Mouse (Mus musculus) embryonic facial prominence, embryonic 15.5 days (tissue): ENCODE data around the gene Col6a1. TPM values are rescaled to one million over a fixed set of nuclear protein-coding genes. Genes with fewer than 3 reads are reported as not detected.

Experiments
- ATAC-seq: fragments of 200-750 bp; cut with Nextera tagmentation; 2 replicates; pipeline ENCODE4 v1.8.0; 2017; ENCODE audit warnings: low read depth, moderate TSS enrichment; ENCODE audit not compliant: insufficient number of reproducible peaks, low FRiP score, low TSS enrichment
- H3K27ac ChIP-seq: fragments of 300-500 bp; sonication (generic); replicated peaks from 2 replicates; pipeline ENCODE4 v1.5.1; 2015; ENCODE audit warnings: mild to moderate bottlenecking, inconsistent platforms
- H3K27me3 ChIP-seq: fragments of 300-500 bp; sonication (generic); 2 replicates; pipeline ENCODE4 v1.6.1; 2015; ENCODE audit warnings: inconsistent platforms
- H3K36me3 ChIP-seq: fragments of 300-500 bp; sonication (generic); 2 replicates; pipeline ENCODE4 v1.6.1; 2015; ENCODE audit warnings: mild to moderate bottlenecking, inconsistent platforms
- H3K4me1 ChIP-seq: fragments of 300-500 bp; sonication (generic); 2 replicates; pipeline ENCODE4 v1.6.1; 2015; ENCODE audit warnings: inconsistent platforms
- H3K4me2 ChIP-seq: fragments of 300-500 bp; sonication (generic); replicated peaks from 2 replicates; pipeline ENCODE4 v1.6.1; 2015; ENCODE audit warnings: mild to moderate bottlenecking, inconsistent platforms
- H3K4me3 ChIP-seq: fragments of 300-500 bp; sonication (generic); replicated peaks from 2 replicates; pipeline ENCODE4 v1.5.1; 2015; ENCODE audit warnings: mild to moderate bottlenecking, inconsistent platforms
- H3K9ac ChIP-seq: fragments of 300-500 bp; sonication (generic); 2 replicates; pipeline ENCODE4 v1.6.1; 2015; ENCODE audit warnings: inconsistent platforms
- H3K9me3 ChIP-seq: fragments of 300-500 bp; sonication (generic); replicated peaks from 2 replicates; pipeline ENCODE4 v1.6.1; 2016; ENCODE audit warnings: inconsistent platforms
- WGBS: fragments of 180-500 bp; shearing (Covaris S2); methylation state at CpG from one replicate; pipeline ENCODE4 v1.1.7; 2015; 5-methylcytosine and 5-hydroxymethylcytosine counted together
- polyA plus RNA-seq: library from polyadenylated mRNA; unstranded; fragments of >200 nt; fragmentation: Nextera tagmentation; extraction: Ambion mirVana; gene quantifications from 2 replicates; pipeline ENCODE4 v1.2.1, GENCODE M21; 2015

The Col6a1 gene
- polyA plus RNA-seq, 1 experiment from 2014 or later = 419 TPM

GRCm38 (mm10) chr10:76678122-76678521, 47.8 kb downstream of the Col6a1 start:
- no peak overlapping the region for H3K4me3 ChIP-seq
- no peaks in the 10 kb centered on the region for H3K27me3 ChIP-seq
- no peaks in the 10 kb centered on the region for H3K9me3 ChIP-seq
- H3K27ac ChIP-seq = no peak overlapping the region
- WGBS = 60% methylated on average over 7 of the region's 7 CpGs
- no peaks in the 10 kb centered on the region for H3K36me3 ChIP-seq
- peaks cover 33% of the 10 kb centered on the region for H3K4me1 ChIP-seq
- no peak overlapping the region for H3K4me2 ChIP-seq
- no peak overlapping the region for H3K9ac ChIP-seq
- no peak for ATAC-seq

- H3K27me3 ChIP-seq = no peaks in the 10 kb centered on the region
- H3K36me3 ChIP-seq = no peaks in the 10 kb centered on the region
- WGBS = 82% methylated on average over 2 of the region's 2 CpGs
- no peak overlapping the region for H3K4me3 ChIP-seq
- no peak for ATAC-seq
- H3K4me2 ChIP-seq = no peak overlapping the region
- no peak overlapping the region for H3K9ac ChIP-seq
- H3K9me3 ChIP-seq = no peaks in the 10 kb centered on the region
- H3K27ac ChIP-seq = no peak overlapping the region
- H3K4me1 ChIP-seq = peaks cover 16% of the 10 kb centered on the region
Measured at GRCm38 (mm10) chr10:76675268-76675667, 50.7 kb downstream of the Col6a1 start.

- peaks cover 16% of the 10 kb centered on the region for H3K4me1 ChIP-seq
- ATAC-seq = no peak
- H3K9ac ChIP-seq = no peak overlapping the region
- H3K4me3 ChIP-seq = no peak overlapping the region
- no peaks in the 10 kb centered on the region for H3K36me3 ChIP-seq
- no peak overlapping the region for H3K4me2 ChIP-seq
- H3K27me3 ChIP-seq = no peaks in the 10 kb centered on the region
- H3K9me3 ChIP-seq = no peaks in the 10 kb centered on the region
- H3K27ac ChIP-seq = no peak overlapping the region
- 74% methylated on average over 6 of the region's 6 CpGs for WGBS
Measured at GRCm38 (mm10) chr10:76674581-76674980, 51.4 kb downstream of the Col6a1 start.

DNA sequence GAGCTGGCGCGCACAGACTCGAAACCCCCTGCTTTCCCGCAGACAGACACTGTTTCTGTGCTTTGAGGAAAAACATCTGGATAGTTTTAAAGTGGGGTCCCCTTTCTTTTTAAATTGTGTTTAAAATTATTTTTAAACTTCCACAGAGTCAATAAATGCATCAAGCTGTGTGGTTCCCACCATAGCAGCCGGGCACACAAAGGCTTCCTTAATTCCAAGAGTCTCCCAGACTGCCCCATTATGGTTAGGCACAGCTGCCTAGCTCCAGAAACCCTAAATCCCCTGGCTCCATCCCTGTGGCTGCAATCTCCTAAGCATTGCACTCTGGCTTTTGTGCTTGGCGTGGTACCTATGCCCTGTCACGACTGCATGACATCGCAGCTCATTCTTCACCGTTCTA, 54.0 kb downstream of the Col6a1 start:
- no peaks in the 10 kb centered on the region for H3K27me3 ChIP-seq
- H3K9me3 ChIP-seq = no peaks in the 10 kb centered on the region
- H3K4me3 ChIP-seq = no peak overlapping the region
- ATAC-seq = peak; percentile 30; the same call in 1 of the 2 replicates
- peaks cover 27% of the 10 kb centered on the region for H3K4me1 ChIP-seq
- no peaks in the 10 kb centered on the region for H3K36me3 ChIP-seq
- H3K27ac ChIP-seq = peak overlapping the region; percentile 78
- 41% methylated on average over 9 of the region's 9 CpGs for WGBS
- H3K4me2 ChIP-seq = no peak overlapping the region
- H3K9ac ChIP-seq = no peak overlapping the region

GRCm38 (mm10) chr10:76668947-76669284, 57.1 kb downstream of the Col6a1 start:
- Histone ChIP-seq H3K9me3 (0 out of 2 replicates have a peak, but pooled peaks cover 3% of the 10 kb centered on the region), H3K27ac (peak overlapping the region; percentile 73)

DNA sequence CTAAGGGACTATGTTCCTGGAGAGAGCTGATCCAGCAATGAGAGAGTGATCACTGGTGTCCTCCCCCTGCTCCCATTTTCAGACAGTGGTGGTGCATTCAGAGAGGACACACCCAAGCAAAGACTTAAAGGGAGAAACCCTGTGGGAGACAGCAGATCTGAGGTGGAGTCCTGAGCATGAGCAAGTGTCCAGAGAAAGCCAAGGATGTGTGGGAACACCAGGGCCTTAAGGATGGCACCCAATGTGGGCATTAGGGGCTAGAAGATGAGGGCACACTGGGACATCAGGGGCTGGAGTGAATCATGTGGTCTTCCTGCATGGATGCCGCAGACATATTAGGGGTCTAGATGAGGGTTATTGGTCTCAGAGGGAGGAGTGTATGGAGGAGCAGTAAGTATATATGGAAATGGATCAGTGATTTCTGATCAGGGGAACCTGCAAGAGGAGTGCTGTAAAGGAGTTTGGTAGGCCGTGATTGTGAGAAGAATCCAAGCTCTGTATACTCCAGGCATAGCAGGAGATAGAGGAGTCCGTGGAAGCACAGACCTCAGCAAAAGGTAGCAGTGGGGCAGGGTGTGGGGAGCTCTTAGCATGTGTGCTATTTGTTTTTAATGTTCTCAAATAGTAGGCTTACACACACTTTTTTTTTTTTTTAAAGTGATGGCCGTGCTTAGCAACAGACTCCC, 57.6 kb downstream of the Col6a1 start:
- H3K27me3 ChIP-seq = no peaks in the 10 kb centered on the region
- 54% methylated on average over 4 of the region's 4 CpGs for WGBS
- no peak overlapping the region for H3K4me3 ChIP-seq
- H3K9ac ChIP-seq = no peak overlapping the region
- no peak for ATAC-seq
- H3K27ac ChIP-seq = peak overlapping the region; percentile 73
- 0 out of 2 replicates have a peak, but pooled peaks cover 3% of the 10 kb centered on the region for H3K9me3 ChIP-seq
- H3K4me2 ChIP-seq = no peak overlapping the region
- H3K4me1 ChIP-seq = peaks cover 34% of the 10 kb centered on the region
- no peaks in the 10 kb centered on the region for H3K36me3 ChIP-seq

More at GRCm38 (mm10) chr10:76668947-76669284, 57.1 kb downstream of the Col6a1 start:
- 35% methylated on average over 7 of the region's 7 CpGs for WGBS
- H3K27me3 ChIP-seq = no peaks in the 10 kb centered on the region
- H3K36me3 ChIP-seq = no peaks in the 10 kb centered on the region
- ATAC-seq = peak; percentile 82
- H3K4me1 ChIP-seq = peaks cover 29% of the 10 kb centered on the region
- no peak overlapping the region for H3K9ac ChIP-seq
- H3K4me2 ChIP-seq = no peak overlapping the region
- no peak overlapping the region for H3K4me3 ChIP-seq

DNA sequence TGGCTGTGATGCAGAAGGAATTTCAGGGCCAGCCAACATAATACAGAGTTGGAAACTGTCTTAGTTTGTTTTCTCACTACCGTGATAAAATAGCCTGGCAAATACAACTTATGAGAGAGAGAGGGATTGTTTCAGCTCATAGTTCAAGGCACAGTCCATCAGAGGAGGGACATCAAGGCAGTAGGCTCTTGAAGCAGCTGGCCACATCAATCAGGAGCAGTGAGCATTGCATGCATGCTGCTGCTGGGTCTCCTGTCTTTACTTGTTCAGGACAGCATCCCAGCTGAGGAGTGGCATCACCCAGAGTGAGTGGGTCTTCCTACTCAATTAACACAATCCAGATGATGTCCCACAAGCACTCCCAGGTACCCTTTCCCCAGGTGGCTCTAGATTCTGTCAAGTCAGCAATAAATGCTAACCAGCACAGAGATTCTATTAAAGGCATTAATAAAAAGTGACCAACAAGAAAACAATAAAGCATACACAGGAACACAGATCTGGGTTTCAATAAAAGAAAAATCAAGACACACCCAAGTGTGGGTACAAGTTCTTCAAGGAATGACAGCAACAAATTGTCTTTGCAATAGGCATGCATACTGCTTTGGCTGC, 58.7 kb downstream of the Col6a1 start:
- ATAC-seq = no peak
- 82% methylated on average over 1 of the region's 1 CpGs for WGBS
- Histone ChIP-seq H3K27ac (no peak overlapping the region), H3K27me3 (no peaks in the 10 kb centered on the region), H3K36me3 (no peaks in the 10 kb centered on the region), H3K9ac (no peak overlapping the region), H3K4me1 (peaks cover 34% of the 10 kb centered on the region), H3K4me3 (no peak overlapping the region), H3K9me3 (0 out of 2 replicates have a peak, but pooled peaks cover 3% of the 10 kb centered on the region), H3K4me2 (no peak overlapping the region)

DNA sequence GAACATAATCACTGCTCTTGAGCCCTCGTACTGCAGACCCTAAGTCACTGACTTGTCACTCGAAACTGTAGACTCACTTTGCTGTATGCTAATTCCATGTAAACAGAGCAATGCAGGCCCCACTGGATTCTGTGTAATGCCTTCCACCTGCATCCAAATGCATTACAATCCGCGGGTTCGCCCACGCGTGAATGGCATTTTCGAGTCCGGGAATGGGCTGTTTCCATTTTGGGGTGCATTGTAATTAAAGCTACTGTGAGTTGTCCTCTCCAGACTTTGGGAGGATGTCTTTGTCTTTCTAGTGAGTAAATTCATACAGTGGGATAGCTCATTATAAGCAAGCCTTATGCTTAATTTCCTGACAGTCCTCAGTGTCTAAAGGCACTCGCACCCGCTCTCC, 60.4 kb downstream of the Col6a1 start:
- H3K36me3 ChIP-seq = no peaks in the 10 kb centered on the region
- no peak for ATAC-seq
- no peaks in the 10 kb centered on the region for H3K27me3 ChIP-seq
- WGBS = 74% methylated on average over 11 of the region's 11 CpGs
- 0 out of 2 replicates have a peak, but pooled peaks cover 3% of the 10 kb centered on the region for H3K9me3 ChIP-seq
- H3K4me1 ChIP-seq = peaks cover 25% of the 10 kb centered on the region
- no peak overlapping the region for H3K4me2 ChIP-seq
- H3K4me3 ChIP-seq = no peak overlapping the region
- H3K27ac ChIP-seq = no peak overlapping the region
- no peak overlapping the region for H3K9ac ChIP-seq

- peak; percentile 71 for ATAC-seq
- no peak overlapping the region for H3K4me2 ChIP-seq
Measured at GRCm38 (mm10) chr10:76664156-76665115, 61.5 kb downstream of the Col6a1 start.

More at GRCm38 (mm10) chr10:76664156-76665115, 61.5 kb downstream of the Col6a1 start:
- Histone ChIP-seq H3K9ac (no peak overlapping the region), H3K4me1 (peaks cover 21% of the 10 kb centered on the region), H3K27ac (peak overlapping the region; percentile 36; the same call in 1 of the 2 replicates), H3K9me3 (0 out of 2 replicates have a peak, but pooled peaks cover 3% of the 10 kb centered on the region), H3K36me3 (no peaks in the 10 kb centered on the region), H3K27me3 (no peaks in the 10 kb centered on the region), H3K4me3 (no peak overlapping the region)
- WGBS = 71% methylated on average over 20 of the region's 20 CpGs
